In the genomic region with DNA sequence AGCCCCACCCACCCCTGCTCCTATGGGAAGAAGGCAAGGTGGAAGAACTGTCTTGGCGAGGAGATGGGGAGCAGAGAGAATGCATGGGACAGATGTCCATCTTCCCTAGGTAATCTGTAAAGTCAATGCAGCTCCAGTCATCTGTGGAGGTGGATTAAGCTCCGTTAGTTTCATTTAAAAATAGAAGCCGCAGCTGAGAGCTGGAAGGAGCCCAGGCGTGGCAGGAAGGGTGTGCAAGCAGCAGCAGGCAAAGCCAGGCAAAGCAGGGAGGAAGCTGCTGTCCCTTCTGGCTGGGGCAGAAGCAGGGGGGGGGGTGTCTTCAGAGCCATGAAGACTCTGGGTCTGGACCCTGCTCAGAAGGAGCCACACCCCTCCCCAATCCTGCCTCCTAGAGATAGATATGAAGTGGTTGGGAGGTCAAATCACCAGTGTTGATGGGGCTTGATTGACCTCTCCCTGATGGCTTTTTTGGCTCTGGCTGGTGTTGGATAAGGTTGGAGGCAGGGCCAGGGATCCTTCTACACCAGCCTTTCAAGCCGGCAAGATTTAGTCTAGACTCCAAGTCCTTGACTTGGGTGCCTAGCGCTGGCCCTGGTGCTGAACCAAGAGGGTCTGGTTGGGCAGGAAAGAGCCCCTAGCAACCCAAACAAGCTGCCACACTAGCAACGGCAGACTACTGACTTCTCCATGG, we compare ENCODE assay signal across 10 mouse cellular contexts. TPM values are rescaled to one million over a fixed set of nuclear protein-coding genes. Genes with fewer than 3 reads are reported as not detected.
DNase-seq lines count a peak whose midpoint lies in the region; ATAC-seq and TF ChIP-seq lines count a peak whose summit lies in the region.
"Had no signal": no experiment of that assay in that cellular context is flagged by ENCODE, and none has a peak within 500 bp of the region (broad histone marks: within the 10 kb centered on the region; RNA-seq: fewer than 3 reads in every experiment).

No protein-coding gene starts in this region.

- in situ Hi-C loops in CH12.LX (cut with MboI; ENCODE audit: low pct_ligation_motif_present, low pct_unique_long_range_greater_than_20kb, low sequenced_read_pairs) = no loop called here

- H3K9ac ChIP-seq in CH12.LX (ENCODE audit: insufficient read depth, low read depth) = no peak overlapping the region
- H3K9ac ChIP-seq in heart, embryonic 12.5 days = no peak overlapping the region
- H3K9ac ChIP-seq in forebrain, embryonic 13.5 days = no peak overlapping the region
- H3K9ac ChIP-seq: hindbrain, embryonic 15.5 days; lung, embryonic 15.5 days had no signal

- dilution Hi-C loops in CH12.LX (cut with MboI; ENCODE audit: extremely low pct_ligation_motif_present, extremely low pct_unique_long_range_greater_than_20kb, low sequenced_read_pairs) = no loop called here

- no peaks in the 10 kb centered on the region for H3K9me3 ChIP-seq in CH12.LX (replicated peaks; ENCODE audit: low read length)
- no peaks in the 10 kb centered on the region for H3K9me3 ChIP-seq in heart, embryonic 12.5 days (replicated peaks)
- no peaks in the 10 kb centered on the region for H3K9me3 ChIP-seq in forebrain, embryonic 13.5 days (replicated peaks)
- H3K9me3 ChIP-seq: hindbrain, embryonic 15.5 days; lung, embryonic 15.5 days had no signal

- no peaks in the 10 kb centered on the region for H3K79me2 ChIP-seq in CH12.LX (replicated peaks; ENCODE audit: control insufficient read depth, extremely low read depth, insufficient read depth, poor library complexity, severe bottlenecking)

- no peaks in the 10 kb centered on the region for H3K36me3 ChIP-seq in CH12.LX (replicated peaks in 1 of 2; ENCODE audit: control insufficient read depth in 1 of 2, insufficient read depth in 1 of 2, low read length in 1 of 2)
- H3K36me3 ChIP-seq in heart, embryonic 12.5 days = no peaks in the 10 kb centered on the region
- no peaks in the 10 kb centered on the region for H3K36me3 ChIP-seq in forebrain, embryonic 13.5 days (ENCODE audit: poor library complexity, severe bottlenecking)
- H3K36me3 ChIP-seq: hindbrain, embryonic 15.5 days; lung, embryonic 15.5 days had no signal

- no peaks in the 10 kb centered on the region for H3K27me3 ChIP-seq in CH12.LX (replicated peaks)
- H3K27me3 ChIP-seq in heart, embryonic 12.5 days (replicated peaks) = 0 out of 2 replicates have a peak, but pooled peaks cover 8% of the 10 kb centered on the region
- no peaks in the 10 kb centered on the region for H3K27me3 ChIP-seq in forebrain, embryonic 13.5 days
- H3K27me3 ChIP-seq: hindbrain, embryonic 15.5 days; lung, embryonic 15.5 days had no signal

- intact Hi-C loops in left cerebral cortex, postnatal 14 days (cut with DNase I) = no loop called here

- no peak overlapping the region for H3K4me3 ChIP-seq in CH12.LX (replicated peaks in 1 of 3; ENCODE audit: low read depth in 2 of 3, low read length in 2 of 3, poor library complexity in 1 of 3)
- no peak overlapping the region for H3K4me3 ChIP-seq in heart, embryonic 12.5 days
- no peak overlapping the region for H3K4me3 ChIP-seq in forebrain, embryonic 13.5 days
- H3K4me3 ChIP-seq: hindbrain, embryonic 15.5 days; lung, embryonic 15.5 days had no signal

- H3K4me2 ChIP-seq in CH12.LX (ENCODE audit: insufficient read depth, low read depth, poor library complexity, severe bottlenecking) = no peak overlapping the region; the same call in 1 of the 2 replicates
- no peak overlapping the region for H3K4me2 ChIP-seq in heart, embryonic 12.5 days
- H3K4me2 ChIP-seq in forebrain, embryonic 13.5 days = no peak overlapping the region
- H3K4me2 ChIP-seq: hindbrain, embryonic 15.5 days; lung, embryonic 15.5 days had no signal

- TF ChIP-seq POLR2A in CH12.LX (IDR thresholded peaks at IDR 0.05; ENCODE audit: low read depth, low read length) = no peak

- H3K4me1 ChIP-seq in CH12.LX (ENCODE audit: control insufficient read depth in 1 of 2, insufficient read depth in 2 of 2) = peaks cover 27 to 42% of the 10 kb centered on the region in 2 experiments
- H3K4me1 ChIP-seq in heart, embryonic 12.5 days (replicated peaks) = peaks cover 36% of the 10 kb centered on the region
- H3K4me1 ChIP-seq in forebrain, embryonic 13.5 days = no peaks in the 10 kb centered on the region
- H3K4me1 ChIP-seq: hindbrain, embryonic 15.5 days had no signal

- H3K27ac ChIP-seq in CH12.LX (ENCODE audit: insufficient read depth, low read depth) = no peak overlapping the region
- H3K27ac ChIP-seq in heart, embryonic 12.5 days (ENCODE audit: poor library complexity, severe bottlenecking) = no peak overlapping the region
- no peak overlapping the region for H3K27ac ChIP-seq in forebrain, embryonic 13.5 days
- H3K27ac ChIP-seq: hindbrain, embryonic 15.5 days; lung, embryonic 15.5 days had no signal

- DNase-seq in layer of hippocampus, adult 11-12 months (ENCODE audit: low spot score) = peak; percentile 59
- DNase-seq in layer of hippocampus, postnatal 36 days = no peak
- DNase-seq in CH12.LX (ENCODE audit: extremely low read depth) (no peak), R1 (ENCODE audit: low read depth, low spot score) (peak; percentile 80)
- peak; percentile 58 to 71 for DNase-seq in left cerebral cortex, postnatal 14 days (ENCODE audit: low spot score in 2 of 2)
- no peak for DNase-seq in cerebellum, postnatal 4 days (ENCODE audit: low spot score in 2 of 2)

- no peak for TF ChIP-seq RAD21 in CH12.LX (IDR thresholded peaks at IDR 0.05; ENCODE audit: low read depth, low read length)

- no peak for TF ChIP-seq CTCF in CH12.LX (conservative IDR thresholded peaks at IDR 0.05 in 1 of 2, IDR thresholded peaks at IDR 0.05 in 1 of 2; ENCODE audit: low read depth in 2 of 2, low read length in 2 of 2)

- WGBS in heart, embryonic 12.5 days = 52% methylated on average over 7 of the region's 7 CpGs
- WGBS in forebrain, embryonic 13.5 days = 58% methylated on average over 7 of the region's 7 CpGs

- TF ChIP-seq EP300 in CH12.LX (IDR thresholded peaks at IDR 0.05; ENCODE audit: low read length) = no peak

- no peak for ATAC-seq in heart, embryonic 12.5 days (ENCODE audit: insufficient number of reproducible peaks, low FRiP score)
- no peak for ATAC-seq in forebrain, embryonic 13.5 days

TF ChIP-seq in CH12.LX, 34 proteins besides CTCF, POLR2A, EP300 and RAD21:
- 0 out of 2 replicates have a peak, but pooled peaks have one; percentile 24 for TF ChIP-seq SIN3A (IDR thresholded peaks at IDR 0.05; ENCODE audit: low read length)
- no peak for TF ChIP-seq SMC3 (IDR thresholded peaks at IDR 0.05; ENCODE audit: low read depth, low read length)

RNA-seq across cellular contexts. Expression of a gene that starts 9.8 kb away (rescaled TPM):
- total RNA-seq in layer of hippocampus, postnatal 36 days (2021) = 1 to 10 TPM; 3.7 to 4.3 TPM
- 2.1 and 2.2 TPM in 2 replicates for total RNA-seq in CH12.LX (2012; rRNA removed)
- total RNA-seq in CH12.LX (2014; rRNA removed) = 2.5 and 2.6 TPM in 2 replicates
- polyA plus RNA-seq in CH12.LX (2012; ENCODE audit: insufficient read length, low read depth) = 1.3 and 2.5 TPM in 2 replicates
- 10 to 100 TPM; 17.7 to 18.3 TPM for total RNA-seq in left cerebral cortex, postnatal 14 days (2021)
- polyA plus RNA-seq in heart, embryonic 12.5 days (2016; fragmentation: Nextera tagmentation; extraction: Ambion mirVana) = 0.75 TPM in 1 of 2 replicates, not detected in the other
- not detected in 2 replicates for polyA plus RNA-seq in forebrain, embryonic 13.5 days (2015; fragmentation: Nextera tagmentation; extraction: Ambion mirVana)

RNA-seq across cellular contexts. Expression of a gene that starts 28.6 kb away (rescaled TPM):
- 100 to 1,000 TPM; 425 TPM for total RNA-seq in layer of hippocampus, postnatal 36 days (2021)
- total RNA-seq in CH12.LX (2012; rRNA removed) = 2.5 and 3.7 TPM in 2 replicates
- 0.19 TPM in 1 of 2 replicates, not detected in the other for total RNA-seq in CH12.LX (2014; rRNA removed)
- 4.2 and 4.6 TPM in 2 replicates for polyA plus RNA-seq in CH12.LX (2012; ENCODE audit: insufficient read length, low read depth)
- total RNA-seq in left cerebral cortex, postnatal 14 days (2021) = 100 to 1,000 TPM; 664 to 689 TPM
- 13.1 and 15.2 TPM in 2 replicates for polyA plus RNA-seq in heart, embryonic 12.5 days (2016; fragmentation: Nextera tagmentation; extraction: Ambion mirVana)
- polyA plus RNA-seq in forebrain, embryonic 13.5 days (2015; fragmentation: Nextera tagmentation; extraction: Ambion mirVana) = 6.9 and 8.6 TPM in 2 replicates

RNA-seq across cellular contexts. Expression of a gene that starts 37.7 kb away (rescaled TPM):
- 10 to 100 TPM; 84.8 to 86.5 TPM for total RNA-seq in layer of hippocampus, postnatal 36 days (2021)
- total RNA-seq in CH12.LX (2012; rRNA removed) = 68.5 and 82.2 TPM in 2 replicates
- total RNA-seq in CH12.LX (2014; rRNA removed) = 44.2 and 48.5 TPM in 2 replicates
- 68.8 and 97.0 TPM in 2 replicates for polyA plus RNA-seq in CH12.LX (2012; ENCODE audit: insufficient read length, low read depth)
- total RNA-seq in left cerebral cortex, postnatal 14 days (2021) = 10 to 100 TPM; 77.1 to 81.3 TPM
- 118 and 121 TPM in 2 replicates for polyA plus RNA-seq in heart, embryonic 12.5 days (2016; fragmentation: Nextera tagmentation; extraction: Ambion mirVana)
- polyA plus RNA-seq in forebrain, embryonic 13.5 days (2015; fragmentation: Nextera tagmentation; extraction: Ambion mirVana) = 55.0 and 60.8 TPM in 2 replicates

RNA-seq across cellular contexts. Expression of a gene that starts 37.7 kb away (rescaled TPM):
- 10 to 100 TPM; 71.9 to 73.9 TPM for total RNA-seq in layer of hippocampus, postnatal 36 days (2021)
- total RNA-seq in CH12.LX (2012; rRNA removed) = 83.1 and 99.8 TPM in 2 replicates
- 89.4 and 97.1 TPM in 2 replicates for total RNA-seq in CH12.LX (2014; rRNA removed)
- 139 and 189 TPM in 2 replicates for polyA plus RNA-seq in CH12.LX (2012; ENCODE audit: insufficient read length, low read depth)
- 10 to 100 TPM; 73.9 to 76.7 TPM for total RNA-seq in left cerebral cortex, postnatal 14 days (2021)
- polyA plus RNA-seq in heart, embryonic 12.5 days (2016; fragmentation: Nextera tagmentation; extraction: Ambion mirVana) = 102 and 109 TPM in 2 replicates
- polyA plus RNA-seq in forebrain, embryonic 13.5 days (2015; fragmentation: Nextera tagmentation; extraction: Ambion mirVana) = 162 and 176 TPM in 2 replicates

RNA-seq across cellular contexts. Expression of a gene that starts 55.0 kb away (rescaled TPM):
- total RNA-seq in layer of hippocampus, postnatal 36 days (2021) = not detected
- total RNA-seq in CH12.LX (2012; rRNA removed) (1,648 and 3,114 TPM in 2 replicates), CH12.LX (2014; rRNA removed) (1,111 and 1,396 TPM in 2 replicates)
- polyA plus RNA-seq in CH12.LX (2012; ENCODE audit: insufficient read length, low read depth) = 4,019 and 4,546 TPM in 2 replicates
- total RNA-seq in left cerebral cortex, postnatal 14 days (2021) = not detected
- polyA plus RNA-seq in heart, embryonic 12.5 days (2016; fragmentation: Nextera tagmentation; extraction: Ambion mirVana) = not detected in 2 replicates
- not detected in 2 replicates for polyA plus RNA-seq in forebrain, embryonic 13.5 days (2015; fragmentation: Nextera tagmentation; extraction: Ambion mirVana)
- polyA plus RNA-seq: hindbrain, embryonic 15.5 days had no signal

Comparison
In these comparisons a context has a peak if more than half of its experiments do, and no peak if none do; other contexts are left out.
1. DNase-seq: peak in layer of hippocampus, adult 11-12 months (single experiment), R1 (single experiment) and left cerebral cortex, postnatal 14 days (2 of 2); none in layer of hippocampus, postnatal 36 days (0 of 2), CH12.LX (single experiment) and cerebellum, postnatal 4 days (0 of 2).
2. RNA of a gene that starts 28.6 kb away (total RNA-seq): 664 to 689 TPM in left cerebral cortex, postnatal 14 days and 425 TPM in layer of hippocampus, postnatal 36 days; 0.19 to 3.7 TPM in CH12.LX; every median in the first group is over 10 times any median in the second.